Mouse (Mus musculus): ENCODE measurements around the gene Gm4214. TPM values are rescaled to one million over a fixed set of nuclear protein-coding genes. Genes with fewer than 3 reads are reported as not detected.

Gene Gm4214
- total RNA-seq (2023): not detected in 2 replicates

DNA sequence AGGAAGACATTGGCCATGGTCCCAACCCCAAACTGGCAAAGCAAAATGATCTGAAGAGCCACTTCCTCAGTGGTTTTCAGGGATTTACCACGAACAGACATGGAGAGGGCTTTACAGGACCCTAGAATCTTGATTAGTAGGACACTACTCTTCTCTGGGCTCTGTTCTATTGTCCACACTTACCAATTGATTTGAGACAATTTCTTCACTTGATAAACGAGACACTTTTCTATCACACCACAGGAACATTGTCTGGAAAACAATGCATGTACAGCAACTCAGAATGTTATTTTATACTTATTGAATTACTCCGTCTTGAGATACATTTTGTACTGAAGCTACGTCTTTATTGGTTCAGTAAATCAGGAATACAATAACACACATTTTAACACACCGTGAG, at the start of gene Gm4214:
Gm4214 (minus strand) TSS at position 101 of the 400 bp plus-strand sequence.

GRCm38 (mm10) chr7:23019823-23020222, 35.4 kb upstream of the Gm4214 start, which contains the start of gene Gm4216:
Gene Gm4216, minus strand, starts transcription at chr7:23019923.

Other genes with a start within 250 kb of the Gm4214 start
- gene Vmn1r157, start 223.0 kb downstream of the Gm4214 start, total RNA-seq (2023): not detected in 2 replicates
- gene Vmn1r158, start 193.9 kb downstream of the Gm4214 start, total RNA-seq (2023): not detected in 2 replicates
- not detected in 2 replicates for gene Vmn1r159, start 141.1 kb downstream of the Gm4214 start, total RNA-seq (2023)
- not detected in 2 replicates for gene Vmn1r160, start 113.4 kb downstream of the Gm4214 start, total RNA-seq (2023)
- gene Gm4216, start 35.2 kb upstream of the Gm4214 start, total RNA-seq (2023): not detected in 2 replicates
- not detected in 2 replicates for gene Vmn1r163, start 70.9 kb upstream of the Gm4214 start, total RNA-seq (2023)
- gene Gm8720, start 82.8 kb upstream of the Gm4214 start, total RNA-seq (2023): not detected in 2 replicates
- not detected in 2 replicates for gene Gm10662, start 159.8 kb upstream of the Gm4214 start, total RNA-seq (2023)
- not detected in 2 replicates for gene Vmn1r165, start 232.7 kb upstream of the Gm4214 start, total RNA-seq (2023)

Measured in neutrophil, adult 65 days (primary cell).